ENCODE assay signal across 17 mouse cellular contexts in the genomic region with DNA sequence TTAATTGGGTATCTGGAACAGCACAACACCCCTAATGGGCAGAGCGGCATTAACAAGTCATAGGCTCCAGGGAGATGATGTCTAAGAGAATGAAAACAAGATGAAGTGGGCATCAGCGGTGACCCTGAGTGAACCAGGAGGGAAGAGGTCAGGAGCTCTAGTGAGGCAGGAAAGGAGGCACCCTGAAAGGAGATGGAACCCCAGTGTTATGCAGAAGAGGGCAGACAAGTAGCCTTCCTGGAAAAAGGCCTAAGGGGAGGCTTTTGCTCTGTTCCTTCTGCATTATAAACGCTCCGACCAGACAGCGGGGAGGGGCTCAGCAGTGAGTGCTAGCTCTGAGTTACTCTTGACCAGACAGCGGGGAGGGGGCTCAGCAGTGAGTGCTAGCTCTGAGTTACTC. TPM values are rescaled to one million over a fixed set of nuclear protein-coding genes. Genes with fewer than 3 reads are reported as not detected.
"Had no signal": no experiment of that assay in that cellular context is flagged by ENCODE, and none has a peak within 500 bp of the region (broad histone marks: within the 10 kb centered on the region; RNA-seq: fewer than 3 reads in every experiment).

No protein-coding gene starts in this region.

- DNase-seq: kidney, postnatal 36 days; layer of hippocampus, postnatal 36 days; liver, embryonic 13.5 days; lung, adult 2 months; lung, postnatal 14 days; lung, postnatal 4 days; midbrain, embryonic 14.5 days; thymus, adult 18-20 months; thymus, postnatal 36 days had no signal

RNA-seq across cellular contexts. Expression of a gene that starts 6.9 kb away (rescaled TPM):
- total RNA-seq: megakaryocyte progenitor cell, adult 5-6 weeks; megakaryocyte-erythroid progenitor cell, adult 5-6 weeks had no signal

RNA-seq across cellular contexts. Expression of a gene that starts 44.4 kb away (rescaled TPM):
- total RNA-seq: layer of hippocampus, adult 8-10 months; layer of hippocampus, postnatal 10 days; layer of hippocampus, postnatal 36 days; left cerebral cortex, adult 2 months; left cerebral cortex, postnatal 10 days; left cerebral cortex, postnatal 36 days; megakaryocyte progenitor cell, adult 5-6 weeks; megakaryocyte-erythroid progenitor cell, adult 5-6 weeks; midbrain, postnatal 0 days had no signal
